Comparison of ENCODE assay signal across 12 mouse cellular contexts in the genomic region with DNA sequence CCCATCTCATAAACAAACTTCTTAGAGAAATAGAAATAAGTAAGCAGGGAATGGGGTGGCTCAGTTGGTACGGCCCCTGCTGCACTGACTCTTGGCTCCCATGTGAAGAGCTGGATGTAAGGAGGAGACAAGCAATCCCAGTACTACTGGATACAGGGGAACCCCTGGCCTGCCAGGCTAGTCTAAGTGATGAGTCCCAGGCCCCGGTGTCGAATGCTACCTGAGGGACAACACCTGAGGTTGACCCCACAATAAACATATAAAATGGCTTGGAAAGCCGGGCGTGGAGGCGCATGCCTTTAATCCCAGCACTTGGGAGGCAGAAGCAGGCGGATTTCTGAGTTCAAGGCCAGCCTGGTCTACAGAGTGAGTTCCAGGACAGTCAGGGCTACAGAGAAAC. TPM values are rescaled to one million over a fixed set of nuclear protein-coding genes. Genes with fewer than 3 reads are reported as not detected.
DNase-seq lines count a peak whose midpoint lies in the region; ATAC-seq and TF ChIP-seq lines count a peak whose summit lies in the region.
"Had no signal": no experiment of that assay in that cellular context is flagged by ENCODE, and none has a peak within 500 bp of the region (broad histone marks: within the 10 kb centered on the region; RNA-seq: fewer than 3 reads in every experiment).

No protein-coding gene starts in this region.

- peak; percentile 46 for DNase-seq in cerebellum, adult 9-11 months
- DNase-seq in cerebellum, adult 8-10 months, result no peak
- DNase-seq in heart, postnatal 0 days (ENCODE audit: low spot score), result no peak
- no peak for DNase-seq in heart, postnatal 4 days
- no peak for DNase-seq in stomach, postnatal 0 days (ENCODE audit: low spot score)
- DNase-seq: layer of hippocampus, postnatal 36 days had no signal

- no peak overlapping the region for H3K4me2 ChIP-seq in heart, postnatal 0 days (ENCODE audit: low read depth, low read length)
- no peak overlapping the region for H3K4me2 ChIP-seq in stomach, postnatal 0 days (replicated peaks; ENCODE audit: low read depth)
- H3K4me2 ChIP-seq: hindbrain, embryonic 14.5 days; neural tube, embryonic 13.5 days had no signal

- no peak for TF ChIP-seq CTCF in heart, postnatal 0 days (IDR thresholded peaks at IDR 0.05; ENCODE audit: low read depth)
- TF ChIP-seq CTCF in stomach, postnatal 0 days (IDR thresholded peaks at IDR 0.05; ENCODE audit: low read depth), result no peak

- ATAC-seq in heart, postnatal 0 days (ENCODE audit: insufficient read depth, low read depth), result no peak
- no peak for ATAC-seq in megakaryocyte, adult 5-6 weeks (ENCODE audit: poor library complexity, severe bottlenecking)
- no peak for ATAC-seq in stomach, postnatal 0 days (ENCODE audit: low FRiP score, low TSS enrichment)

- WGBS in heart, postnatal 0 days, result 89% methylated on average over 7 of the region's 7 CpGs
- 90% methylated on average over 7 of the region's 7 CpGs for WGBS in stomach, postnatal 0 days

- no peaks in the 10 kb centered on the region for H3K27me3 ChIP-seq in heart, postnatal 0 days (ENCODE audit: control insufficient read depth, insufficient read depth, low read length)
- no peaks in the 10 kb centered on the region for H3K27me3 ChIP-seq in megakaryocyte, embryonic 14.5 days (replicated peaks)
- H3K27me3 ChIP-seq in stomach, postnatal 0 days (ENCODE audit: control insufficient read depth, insufficient read depth, low read length), result no peaks in the 10 kb centered on the region
- H3K27me3 ChIP-seq: neural tube, embryonic 13.5 days had no signal

- H3K4me3 ChIP-seq in heart, postnatal 0 days (ENCODE audit: low read depth, low read length), result no peak overlapping the region
- H3K4me3 ChIP-seq in megakaryocyte, embryonic 14.5 days (replicated peaks), result peak overlapping the region; percentile 90
- H3K4me3 ChIP-seq in stomach, postnatal 0 days (ENCODE audit: low read depth, low read length), result no peak overlapping the region
- H3K4me3 ChIP-seq: limb, embryonic 10.5 days; neural tube, embryonic 13.5 days had no signal

- 0 out of 2 replicates have a peak overlapping the region, but pooled peaks have one; percentile 20 for H3K27ac ChIP-seq in heart, postnatal 0 days (ENCODE audit: low read depth)
- H3K27ac ChIP-seq in stomach, postnatal 0 days (replicated peaks), result 0 out of 2 replicates have a peak overlapping the region, but pooled peaks have one; percentile 4
- H3K27ac ChIP-seq: hindbrain, embryonic 14.5 days; limb, embryonic 10.5 days; neural tube, embryonic 13.5 days had no signal

- peaks cover 40% of the 10 kb centered on the region for H3K4me1 ChIP-seq in heart, postnatal 0 days (ENCODE audit: control insufficient read depth, insufficient read depth)
- H3K4me1 ChIP-seq in megakaryocyte, embryonic 14.5 days, result peaks cover 89% of the 10 kb centered on the region
- peaks cover 8% of the 10 kb centered on the region for H3K4me1 ChIP-seq in stomach, postnatal 0 days (replicated peaks; ENCODE audit: control insufficient read depth, insufficient read depth)

- H3K9me3 ChIP-seq in heart, postnatal 0 days (replicated peaks; ENCODE audit: control insufficient read depth, low read length), result no peaks in the 10 kb centered on the region
- H3K9me3 ChIP-seq in megakaryocyte, embryonic 14.5 days, result no peaks in the 10 kb centered on the region
- H3K9me3 ChIP-seq in stomach, postnatal 0 days (ENCODE audit: control insufficient read depth, low read length), result no peaks in the 10 kb centered on the region
- H3K9me3 ChIP-seq: G1E; limb, embryonic 10.5 days; neural tube, embryonic 13.5 days had no signal

- no peak overlapping the region for H3K9ac ChIP-seq in heart, postnatal 0 days (replicated peaks; ENCODE audit: low read depth, low read length)
- no peak overlapping the region for H3K9ac ChIP-seq in stomach, postnatal 0 days (ENCODE audit: low read length)
- H3K9ac ChIP-seq: hindbrain, embryonic 14.5 days had no signal

- H3K36me3 ChIP-seq in heart, postnatal 0 days (replicated peaks; ENCODE audit: control insufficient read depth, insufficient read depth, low read length), result peaks cover 39% of the 10 kb centered on the region
- H3K36me3 ChIP-seq in megakaryocyte, embryonic 14.5 days (replicated peaks; ENCODE audit: low read length), result peaks cover 80% of the 10 kb centered on the region
- H3K36me3 ChIP-seq in stomach, postnatal 0 days (ENCODE audit: control insufficient read depth, insufficient read depth, low read length), result peaks cover 2% of the 10 kb centered on the region; the same call in 1 of the 2 replicates

- no peak for TF ChIP-seq EP300 in heart, postnatal 0 days (IDR thresholded peaks at IDR 0.05; ENCODE audit: low read depth)
- no peak for TF ChIP-seq EP300 in stomach, postnatal 0 days (optimal IDR thresholded peaks at IDR 0.05)

RNA-seq across cellular contexts. Expression of a gene that starts 5.0 kb away (rescaled TPM):
- total RNA-seq in heart, postnatal 0 days (2014; rRNA removed; ENCODE audit: low replicate concordance), result 45.8 and 61.1 TPM in 2 replicates
- 43.5 and 49.5 TPM in 2 replicates for polyA plus RNA-seq in heart, postnatal 0 days (2015; fragmentation: Nextera tagmentation; extraction: Ambion mirVana)
- total RNA-seq in heart, postnatal 4 days (2021), result 10 to 100 TPM; 37.8 to 38.5 TPM
- polyA plus RNA-seq in megakaryocyte, embryonic 14.5 days (2012; ENCODE audit: insufficient read depth, low replicate concordance), result 115 and 286 TPM in 2 replicates
- total RNA-seq in megakaryocyte, adult 5-6 weeks (2015), result 21.7 and 22.3 TPM in 2 replicates
- 28.4 and 35.0 TPM in 2 replicates for total RNA-seq in megakaryocyte, adult 5-6 weeks (2017)
- polyA plus RNA-seq in stomach, postnatal 0 days (2015; fragmentation: Nextera tagmentation; extraction: Ambion mirVana), result 100 and 101 TPM in 2 replicates

RNA-seq across cellular contexts. Expression of a gene that starts 8.8 kb away (rescaled TPM):
- 2.8 and 8.3 TPM in 2 replicates for total RNA-seq in heart, postnatal 0 days (2014; rRNA removed; ENCODE audit: low replicate concordance)
- polyA plus RNA-seq in heart, postnatal 0 days (2015; fragmentation: Nextera tagmentation; extraction: Ambion mirVana), result 2.9 and 3.0 TPM in 2 replicates
- total RNA-seq in heart, postnatal 4 days (2021), result 10 to 100 TPM; 13.3 to 14.8 TPM
- 17.0 and 33.8 TPM in 2 replicates for polyA plus RNA-seq in megakaryocyte, embryonic 14.5 days (2012; ENCODE audit: insufficient read depth, low replicate concordance)
- 8.1 and 9.6 TPM in 2 replicates for total RNA-seq in megakaryocyte, adult 5-6 weeks (2015)
- total RNA-seq in megakaryocyte, adult 5-6 weeks (2017), result 18.3 and 22.2 TPM in 2 replicates
- 4.5 and 5.0 TPM in 2 replicates for polyA plus RNA-seq in stomach, postnatal 0 days (2015; fragmentation: Nextera tagmentation; extraction: Ambion mirVana)

RNA-seq across cellular contexts. Expression of a gene that starts 25.9 kb away (rescaled TPM):
- 100 and 114 TPM in 2 replicates for total RNA-seq in heart, postnatal 0 days (2014; rRNA removed; ENCODE audit: low replicate concordance)
- 42.5 and 42.9 TPM in 2 replicates for polyA plus RNA-seq in heart, postnatal 0 days (2015; fragmentation: Nextera tagmentation; extraction: Ambion mirVana)
- total RNA-seq in heart, postnatal 4 days (2021), result 10 to 100 TPM; 42.7 to 44.7 TPM
- polyA plus RNA-seq in megakaryocyte, embryonic 14.5 days (2012; ENCODE audit: insufficient read depth, low replicate concordance), result 4.4 and 22.7 TPM in 2 replicates
- 23.2 and 28.6 TPM in 2 replicates for total RNA-seq in megakaryocyte, adult 5-6 weeks (2015)
- 95.5 and 112 TPM in 2 replicates for total RNA-seq in megakaryocyte, adult 5-6 weeks (2017)
- polyA plus RNA-seq in stomach, postnatal 0 days (2015; fragmentation: Nextera tagmentation; extraction: Ambion mirVana), result 28.9 and 34.9 TPM in 2 replicates

RNA-seq across cellular contexts. Expression of a gene that starts 26.0 kb away (rescaled TPM):
- total RNA-seq in heart, postnatal 0 days (2014; rRNA removed; ENCODE audit: low replicate concordance), result 14.3 and 23.7 TPM in 2 replicates
- polyA plus RNA-seq in heart, postnatal 0 days (2015; fragmentation: Nextera tagmentation; extraction: Ambion mirVana), result 16.0 and 17.2 TPM in 2 replicates
- 10 to 100 TPM; 13.3 to 15.2 TPM for total RNA-seq in heart, postnatal 4 days (2021)
- 0.21 TPM in 1 of 2 replicates, not detected in the other for polyA plus RNA-seq in megakaryocyte, embryonic 14.5 days (2012; ENCODE audit: insufficient read depth, low replicate concordance)
- 0.25 and 0.62 TPM in 2 replicates for total RNA-seq in megakaryocyte, adult 5-6 weeks (2015)
- total RNA-seq in megakaryocyte, adult 5-6 weeks (2017), result 0.22 and 0.24 TPM in 2 replicates
- polyA plus RNA-seq in stomach, postnatal 0 days (2015; fragmentation: Nextera tagmentation; extraction: Ambion mirVana), result 44.2 and 50.6 TPM in 2 replicates
- polyA plus RNA-seq: G1E had no signal

RNA-seq across cellular contexts. Expression of a gene that starts 43.4 kb away (rescaled TPM):
- 67.5 and 68.1 TPM in 2 replicates for total RNA-seq in heart, postnatal 0 days (2014; rRNA removed; ENCODE audit: low replicate concordance)
- polyA plus RNA-seq in heart, postnatal 0 days (2015; fragmentation: Nextera tagmentation; extraction: Ambion mirVana), result 56.2 and 58.2 TPM in 2 replicates
- total RNA-seq in heart, postnatal 4 days (2021), result 10 to 100 TPM; 50.8 to 57.5 TPM
- 75.0 and 97.7 TPM in 2 replicates for polyA plus RNA-seq in megakaryocyte, embryonic 14.5 days (2012; ENCODE audit: insufficient read depth, low replicate concordance)
- total RNA-seq in megakaryocyte, adult 5-6 weeks (2015), result 12.9 and 13.2 TPM in 2 replicates
- total RNA-seq in megakaryocyte, adult 5-6 weeks (2017), result 17.0 and 30.7 TPM in 2 replicates
- polyA plus RNA-seq in stomach, postnatal 0 days (2015; fragmentation: Nextera tagmentation; extraction: Ambion mirVana), result 43.0 and 45.1 TPM in 2 replicates
